Mouse (Mus musculus) liver, adult (tissue): ENCODE results near the gene Sumf1.

Experiments used
- GATA4 ChIP-seq: IDR thresholded peaks from 2 replicates; pipeline ENCODE4 v1.6.1; 2014; ENCODE audit warnings: mild to moderate bottlenecking, low read length; ENCODE audit not compliant: insufficient replicate concordance

The Sumf1 gene

GRCm38 (mm10) chr6:108172219-108172618 lies 13.2 kb downstream of the Sumf1 start:
- no peak for TF ChIP-seq GATA4

GRCm38 (mm10) chr6:108169466-108169865 lies 15.9 kb downstream of the Sumf1 start:
- no peak for TF ChIP-seq GATA4

- no peak for TF ChIP-seq GATA4
These were observed 16.7 kb downstream of the Sumf1 start for GRCm38 (mm10) chr6:108168723-108169122.

GRCm38 (mm10) chr6:108167946-108168680 lies 17.3 kb downstream of the Sumf1 start:
- no peak for TF ChIP-seq GATA4

GRCm38 (mm10) chr6:108165598-108165997 lies 19.8 kb downstream of the Sumf1 start:
- TF ChIP-seq GATA4: no peak

GRCm38 (mm10) chr6:108164935-108165334 lies 20.4 kb downstream of the Sumf1 start:
- TF ChIP-seq GATA4: no peak

- no peak for TF ChIP-seq GATA4
These were observed 24.8 kb downstream of the Sumf1 start for GRCm38 (mm10) chr6:108160608-108161007.

GRCm38 (mm10) chr6:108156881-108157280 lies 28.5 kb downstream of the Sumf1 start:
- TF ChIP-seq GATA4: no peak

- TF ChIP-seq GATA4: no peak
These were observed 31.1 kb downstream of the Sumf1 start for GRCm38 (mm10) chr6:108154243-108154642.

- TF ChIP-seq GATA4: no peak
These were observed 32.6 kb downstream of the Sumf1 start for GRCm38 (mm10) chr6:108152661-108153269.

- no peak for TF ChIP-seq GATA4
These were observed 33.3 kb downstream of the Sumf1 start for GRCm38 (mm10) chr6:108152081-108152480.

- TF ChIP-seq GATA4: no peak
These were observed 36.1 kb downstream of the Sumf1 start for GRCm38 (mm10) chr6:108149235-108149634.

GRCm38 (mm10) chr6:108148435-108148834 lies 36.9 kb downstream of the Sumf1 start:
- TF ChIP-seq GATA4: no peak

- no peak for TF ChIP-seq GATA4
These were observed 38.7 kb downstream of the Sumf1 start for GRCm38 (mm10) chr6:108146637-108147036.

- no peak for TF ChIP-seq GATA4
These were observed 39.3 kb downstream of the Sumf1 start for GRCm38 (mm10) chr6:108145941-108146588.

- no peak for TF ChIP-seq GATA4
These were observed 40.1 kb downstream of the Sumf1 start for GRCm38 (mm10) chr6:108145241-108145640.
